Mouse (Mus musculus): Measurements from ENCODE around the gene Capn3.

Capn3 gene

GRCm38 (mm10) chr2:120455719-120456118 is at the start of gene Capn3:
Capn3 (plus strand) TSS chr2:120456019.
- DNase-seq (ENCODE audit: low spot score) = no peak

GRCm38 (mm10) chr2:120411096-120411628 is 44.7 kb upstream of the Capn3 start:
- no peak for DNase-seq (ENCODE audit: low spot score)

GRCm38 (mm10) chr2:120414113-120414512 is 41.7 kb upstream of the Capn3 start:
- DNase-seq (ENCODE audit: low spot score) = no peak

GRCm38 (mm10) chr2:120414738-120415414 is 40.9 kb upstream of the Capn3 start:
- no peak for DNase-seq (ENCODE audit: low spot score)

GRCm38 (mm10) chr2:120424386-120424785 is 31.4 kb upstream of the Capn3 start:
- DNase-seq (ENCODE audit: low spot score) = no peak

- DNase-seq (ENCODE audit: low spot score) = no peak
These were observed 11.3 kb upstream of the Capn3 start for GRCm38 (mm10) chr2:120444486-120444885.

- no peak for DNase-seq (ENCODE audit: low spot score)
These were observed 9.4 kb upstream of the Capn3 start for GRCm38 (mm10) chr2:120446373-120446772.

- no peak for DNase-seq (ENCODE audit: low spot score)
These were observed 8.5 kb upstream of the Capn3 start for GRCm38 (mm10) chr2:120447306-120447705.

- no peak for DNase-seq (ENCODE audit: low spot score)
These were observed 5.1 kb upstream of the Capn3 start for GRCm38 (mm10) chr2:120450724-120451123.

- no peak for DNase-seq (ENCODE audit: low spot score)
These were observed 3.2 kb upstream of the Capn3 start for GRCm38 (mm10) chr2:120452600-120452999.

- no peak for DNase-seq (ENCODE audit: low spot score)
These were observed 832 bp upstream of the Capn3 start for GRCm38 (mm10) chr2:120454987-120455386.

- DNase-seq (ENCODE audit: low spot score) = no peak
These were observed 4.4 kb downstream of the Capn3 start for GRCm38 (mm10) chr2:120460216-120460615.

- no peak for DNase-seq (ENCODE audit: low spot score)
These were observed 7.5 kb downstream of the Capn3 start for GRCm38 (mm10) chr2:120463328-120463727.

GRCm38 (mm10) chr2:120464091-120464490 is 8.3 kb downstream of the Capn3 start:
- no peak for DNase-seq (ENCODE audit: low spot score)

GRCm38 (mm10) chr2:120464732-120465396 is 9.0 kb downstream of the Capn3 start:
- no peak for DNase-seq (ENCODE audit: low spot score)

- DNase-seq (ENCODE audit: low spot score) = no peak
These were observed 9.6 kb downstream of the Capn3 start for GRCm38 (mm10) chr2:120465397-120465785.

GRCm38 (mm10) chr2:120468011-120468410 is 12.2 kb downstream of the Capn3 start:
- no peak for DNase-seq (ENCODE audit: low spot score)

- no peak for DNase-seq (ENCODE audit: low spot score)
These were observed 13.4 kb downstream of the Capn3 start for GRCm38 (mm10) chr2:120469220-120469619.

GRCm38 (mm10) chr2:120469715-120470114 is 13.9 kb downstream of the Capn3 start:
- no peak for DNase-seq (ENCODE audit: low spot score)

- DNase-seq (ENCODE audit: low spot score) = no peak
These were observed 15.0 kb downstream of the Capn3 start for GRCm38 (mm10) chr2:120470856-120471255.

- no peak for DNase-seq (ENCODE audit: low spot score)
These were observed 20.7 kb downstream of the Capn3 start for GRCm38 (mm10) chr2:120476277-120477087.

GRCm38 (mm10) chr2:120478600-120478999 is 22.8 kb downstream of the Capn3 start:
- peak; percentile 48 for DNase-seq (ENCODE audit: low spot score)

GRCm38 (mm10) chr2:120481921-120482320 is 26.1 kb downstream of the Capn3 start:
- no peak for DNase-seq (ENCODE audit: low spot score)

Measured in ovary, postnatal 14 days (tissue).